Mouse (Mus musculus): Measurements from ENCODE around the gene Banp. TPM values are rescaled to one million over a fixed set of nuclear protein-coding genes. Genes with fewer than 3 reads are reported as not detected.

The Banp gene
- polyA plus RNA-seq, 1 experiment from 2014 or later = 23.1 TPM

DNA sequence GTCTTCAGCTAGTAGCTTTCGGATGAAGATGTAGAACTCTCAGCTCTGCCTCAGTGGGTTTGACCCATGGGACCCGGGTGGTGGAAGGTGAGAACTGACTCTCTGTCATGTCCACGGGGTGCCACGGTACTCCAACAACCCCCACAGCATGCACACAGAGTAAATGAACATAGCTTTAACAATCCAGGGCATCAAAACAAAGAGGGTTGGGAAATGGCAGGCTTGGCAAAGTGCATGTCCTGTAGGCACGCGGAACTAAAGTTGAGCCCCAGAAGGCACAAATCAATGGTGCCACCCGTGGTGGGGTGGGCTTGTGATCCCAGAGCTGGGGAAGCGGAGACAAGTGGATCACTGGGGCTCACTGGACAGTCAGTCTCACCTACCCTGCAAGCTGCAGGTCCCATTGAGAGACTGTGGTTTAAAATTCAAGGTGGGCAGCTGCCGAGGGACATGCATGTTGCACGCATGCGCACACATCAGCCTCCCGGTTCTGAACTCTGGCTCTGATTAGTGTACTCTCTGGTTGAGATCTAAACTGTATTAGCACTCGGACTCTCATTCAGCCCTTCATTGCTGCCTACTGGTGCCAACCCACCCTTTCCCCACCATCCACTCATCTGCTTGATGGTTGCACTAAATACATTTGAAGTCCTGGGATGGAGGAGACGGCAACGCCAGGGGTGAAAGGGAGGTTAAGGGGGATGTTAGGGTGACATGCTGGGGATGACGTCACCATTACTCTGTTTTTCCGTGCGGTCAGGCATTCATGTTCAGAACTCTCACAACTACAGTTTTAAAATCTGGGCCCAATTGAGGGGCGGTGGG lies 1.0 kb upstream of the Banp start:
- DNase-seq (ENCODE audit: low spot score) (no peak), ATAC-seq (replicated peaks; ENCODE audit: low FRiP score, low read depth) (no peak)
- no peaks in the 10 kb centered on the region for H3K9me3 ChIP-seq (replicated peaks; ENCODE audit: low read length)
- no peaks in the 10 kb centered on the region for H3K27me3 ChIP-seq (ENCODE audit: insufficient read depth, low read length)
- WGBS = 55% methylated on average over 19 of the region's 19 CpGs
- peak overlapping the region; percentile 61 for H3K4me2 ChIP-seq (ENCODE audit: low read length)
- H3K9ac ChIP-seq (ENCODE audit: low read depth, low read length) = peak overlapping the region; percentile 59
- H3K27ac ChIP-seq = peak overlapping the region; percentile 85
- H3K36me3 ChIP-seq (ENCODE audit: insufficient read depth, low read length) = no peaks in the 10 kb centered on the region
- no peak for TF ChIP-seq CTCF (IDR thresholded peaks at IDR 0.05; ENCODE audit: low read depth)
- H3K4me3 ChIP-seq (replicated peaks; ENCODE audit: low read depth, low read length) = peak overlapping the region; percentile 30
- peaks cover 30% of the 10 kb centered on the region for H3K4me1 ChIP-seq (replicated peaks; ENCODE audit: insufficient read depth, low read length)

DNA sequence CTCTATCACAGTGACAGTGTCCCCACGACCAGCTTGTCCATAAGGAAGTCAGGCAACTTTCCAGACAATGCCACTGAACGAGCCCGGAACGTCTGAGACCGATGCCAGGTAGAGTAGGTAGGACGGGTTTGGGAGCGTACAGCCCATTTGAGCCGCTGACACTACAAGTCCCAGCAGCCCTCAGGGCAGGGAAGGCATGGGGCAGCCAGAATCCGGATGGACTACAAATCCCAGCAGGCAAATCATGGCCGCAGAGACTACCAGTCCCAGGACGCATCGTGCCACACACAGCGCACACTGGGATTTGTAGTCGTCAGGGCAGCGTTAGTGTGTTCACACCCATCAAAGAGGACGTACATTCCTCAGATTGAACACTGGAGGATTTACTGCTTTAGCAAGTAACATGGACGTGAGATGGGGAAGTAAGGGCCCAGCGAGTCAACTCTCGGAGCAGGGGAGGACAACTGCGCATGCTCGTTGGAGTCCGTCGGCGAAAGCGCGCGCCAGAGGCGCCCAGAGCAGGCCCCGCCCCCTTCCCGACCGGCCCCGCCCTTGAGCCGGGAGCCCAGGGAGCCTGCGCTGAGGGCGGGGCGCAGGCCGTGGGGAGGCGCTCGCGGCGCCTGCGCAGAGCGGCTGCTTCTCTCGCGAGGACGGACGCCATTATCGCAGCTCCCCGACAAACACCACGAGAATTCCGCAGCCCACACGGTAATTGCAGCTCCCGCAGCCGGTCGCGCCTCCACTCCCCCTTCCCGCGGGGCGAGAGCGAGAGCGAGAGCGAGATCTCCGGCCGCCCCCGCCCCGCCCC lies 595 bp downstream of the Banp start:
- no peaks in the 10 kb centered on the region for H3K27me3 ChIP-seq (ENCODE audit: insufficient read depth, low read length)
- H3K9ac ChIP-seq (ENCODE audit: low read depth, low read length) = peak overlapping the region; percentile 100
- peaks cover 30% of the 10 kb centered on the region for H3K4me1 ChIP-seq (replicated peaks; ENCODE audit: insufficient read depth, low read length)
- no peaks in the 10 kb centered on the region for H3K9me3 ChIP-seq (replicated peaks; ENCODE audit: low read length)
- peak overlapping the region; percentile 63 for H3K4me2 ChIP-seq (ENCODE audit: low read length)
- WGBS = under 1% methylated on average over 62 of the region's 66 CpGs
- H3K36me3 ChIP-seq (ENCODE audit: insufficient read depth, low read length) = 0 out of 2 replicates have a peak, but pooled peaks cover 7% of the 10 kb centered on the region
- peak overlapping the region; percentile 96 for H3K4me3 ChIP-seq (replicated peaks; ENCODE audit: low read depth, low read length)
- H3K27ac ChIP-seq = peak overlapping the region; percentile 99
- DNase-seq (ENCODE audit: low spot score) (peak; percentile 99), ATAC-seq (replicated peaks; ENCODE audit: low FRiP score, low read depth) (peak; percentile 93)
- no peak for TF ChIP-seq CTCF (IDR thresholded peaks at IDR 0.05; ENCODE audit: low read depth)

DNA sequence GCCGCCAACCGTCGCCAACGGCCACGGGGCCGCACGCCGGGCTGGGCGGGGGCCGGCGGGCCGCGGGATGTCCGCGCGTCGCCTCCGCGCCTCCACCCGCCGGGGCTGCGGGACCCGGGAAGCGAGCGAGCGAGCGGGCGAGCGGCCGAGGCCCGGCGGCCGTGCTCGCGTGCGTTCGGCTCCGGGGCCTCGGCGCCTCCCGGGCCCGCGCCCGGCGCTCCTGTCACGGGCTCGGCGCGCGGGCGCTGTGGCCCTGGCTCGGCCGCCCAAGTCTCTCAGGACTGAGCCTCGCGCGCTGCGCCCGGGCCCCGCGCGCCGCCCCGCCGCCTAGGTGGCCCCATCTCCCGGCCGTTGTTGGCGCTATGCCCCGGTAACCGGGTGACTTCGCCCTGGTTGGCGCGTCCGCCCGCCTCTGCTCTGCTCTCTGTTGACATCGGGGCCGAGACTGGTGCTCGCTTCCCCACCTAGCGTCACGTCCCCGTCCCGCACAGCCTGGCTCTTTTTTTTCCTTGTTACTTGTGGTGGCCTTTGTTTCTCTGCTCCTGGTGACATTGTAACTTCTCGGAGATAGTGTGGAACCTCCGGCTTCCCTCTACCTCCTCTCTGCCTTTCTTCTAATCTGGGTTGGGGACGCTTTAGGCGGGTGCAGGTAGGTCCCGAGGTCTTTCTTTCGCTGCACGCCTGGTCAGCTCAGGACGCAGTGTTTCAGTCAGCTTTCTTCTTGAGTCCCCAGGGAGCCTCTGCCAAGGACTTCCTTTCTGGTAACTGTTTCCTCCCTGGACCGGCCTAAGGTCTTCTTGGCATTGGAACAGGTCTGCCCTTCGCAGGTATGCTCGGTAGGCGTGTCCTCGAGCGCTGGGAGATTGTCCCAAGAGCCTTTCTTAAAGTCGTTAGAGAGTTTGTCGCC lies 1.5 kb downstream of the Banp start:
- H3K9ac ChIP-seq (ENCODE audit: low read depth, low read length) = peak overlapping the region; percentile 100
- H3K4me2 ChIP-seq (ENCODE audit: low read length) = peak overlapping the region; percentile 63
- peak overlapping the region; percentile 99 for H3K27ac ChIP-seq
- DNase-seq (ENCODE audit: low spot score) (peak; percentile 67), ATAC-seq (replicated peaks; ENCODE audit: low FRiP score, low read depth) (peak; percentile 1; the same call in 1 of the 2 replicates)
- H3K9me3 ChIP-seq (replicated peaks; ENCODE audit: low read length) = no peaks in the 10 kb centered on the region
- peaks cover 30% of the 10 kb centered on the region for H3K4me1 ChIP-seq (replicated peaks; ENCODE audit: insufficient read depth, low read length)
- WGBS = under 1% methylated on average over 57 of the region's 97 CpGs
- H3K27me3 ChIP-seq (ENCODE audit: insufficient read depth, low read length) = no peaks in the 10 kb centered on the region
- peak; percentile 33; the same call in 1 of the 2 replicates for TF ChIP-seq CTCF (IDR thresholded peaks at IDR 0.05; ENCODE audit: low read depth)
- H3K4me3 ChIP-seq (replicated peaks; ENCODE audit: low read depth, low read length) = peak overlapping the region; percentile 96
- 0 out of 2 replicates have a peak, but pooled peaks cover 7% of the 10 kb centered on the region for H3K36me3 ChIP-seq (ENCODE audit: insufficient read depth, low read length)

- H3K36me3 ChIP-seq (ENCODE audit: insufficient read depth, low read length) = 0 out of 2 replicates have a peak, but pooled peaks cover 7% of the 10 kb centered on the region
- peak overlapping the region; percentile 100; the same call in 1 of the 2 replicates for H3K9ac ChIP-seq (ENCODE audit: low read depth, low read length)
- H3K27ac ChIP-seq = peak overlapping the region; percentile 99
- H3K27me3 ChIP-seq (ENCODE audit: insufficient read depth, low read length) = no peaks in the 10 kb centered on the region
- peak overlapping the region; percentile 96 for H3K4me3 ChIP-seq (replicated peaks; ENCODE audit: low read depth, low read length)
- H3K9me3 ChIP-seq (replicated peaks; ENCODE audit: low read length) = no peaks in the 10 kb centered on the region
- 24% methylated on average over 7 of the region's 7 CpGs for WGBS
- DNase-seq (ENCODE audit: low spot score) (no peak), ATAC-seq (replicated peaks; ENCODE audit: low FRiP score, low read depth) (no peak)
- H3K4me2 ChIP-seq (ENCODE audit: low read length) = peak overlapping the region; percentile 63
- peaks cover 30% of the 10 kb centered on the region for H3K4me1 ChIP-seq (replicated peaks; ENCODE audit: insufficient read depth, low read length)
- TF ChIP-seq CTCF (IDR thresholded peaks at IDR 0.05; ENCODE audit: low read depth) = no peak
Measured at GRCm38 (mm10) chr8:121951656-121952009, 2.1 kb downstream of the Banp start.

- peak overlapping the region; percentile 63 for H3K4me2 ChIP-seq (ENCODE audit: low read length)
- H3K27me3 ChIP-seq (ENCODE audit: insufficient read depth, low read length) = no peaks in the 10 kb centered on the region
- DNase-seq (ENCODE audit: low spot score) (no peak), ATAC-seq (replicated peaks; ENCODE audit: low FRiP score, low read depth) (no peak)
- peak overlapping the region; percentile 96; the same call in 1 of the 2 replicates for H3K4me3 ChIP-seq (replicated peaks; ENCODE audit: low read depth, low read length)
- 0 out of 2 replicates have a peak, but pooled peaks cover 7% of the 10 kb centered on the region for H3K36me3 ChIP-seq (ENCODE audit: insufficient read depth, low read length)
- no peaks in the 10 kb centered on the region for H3K9me3 ChIP-seq (replicated peaks; ENCODE audit: low read length)
- peaks cover 29% of the 10 kb centered on the region for H3K4me1 ChIP-seq (replicated peaks; ENCODE audit: insufficient read depth, low read length)
- TF ChIP-seq CTCF (IDR thresholded peaks at IDR 0.05; ENCODE audit: low read depth) = no peak
- H3K9ac ChIP-seq (ENCODE audit: low read depth, low read length) = peak overlapping the region; percentile 4; the same call in 1 of the 2 replicates
- peak overlapping the region; percentile 5; the same call in 1 of the 2 replicates for H3K27ac ChIP-seq
Measured at GRCm38 (mm10) chr8:121952122-121952521, 2.6 kb downstream of the Banp start.

Measured in kidney, postnatal 0 days (tissue).